Mouse (Mus musculus) kidney, adult 2 months (tissue): ENCODE results near the gene Creb1.

Experiments used
- CTCF ChIP-seq: fragments of 200-500 bp; conservative IDR thresholded peaks from 2 replicates; pipeline ENCODE4 v1.5.1; 2011; ENCODE audit warnings: low read depth, mild to moderate bottlenecking, control low read depth, low read length, moderate library complexity, mixed read lengths; ENCODE audit not compliant: insufficient read depth, insufficient read length
- POLR2A ChIP-seq: fragments of 200-500 bp; IDR thresholded peaks from one replicate; pipeline ENCODE4 v1.6.1; 2011; ENCODE audit warnings: low read depth, low read length, control low read depth

GRCm38 (mm10) chr1:64614801-64615345 is 82.4 kb downstream of the Creb1 start:
- no peak for TF ChIP-seq CTCF
- no peak for TF ChIP-seq POLR2A
